Mouse (Mus musculus) embryonic facial prominence, embryonic 15.5 days (tissue): Measurements from ENCODE around the gene 1300017J02Rik. TPM values are rescaled to one million over a fixed set of nuclear protein-coding genes. Genes with fewer than 3 reads are reported as not detected.

Experiments
- ATAC-seq: fragments of 200-750 bp; cut with Nextera tagmentation; 2 replicates; pipeline ENCODE4 v1.8.0; 2017; ENCODE audit warnings: low read depth, moderate TSS enrichment; ENCODE audit not compliant: insufficient number of reproducible peaks, low FRiP score, low TSS enrichment
- H3K27ac ChIP-seq: fragments of 300-500 bp; sonication (generic); replicated peaks from 2 replicates; pipeline ENCODE4 v1.5.1; 2015; ENCODE audit warnings: mild to moderate bottlenecking, inconsistent platforms
- H3K27me3 ChIP-seq: fragments of 300-500 bp; sonication (generic); 2 replicates; pipeline ENCODE4 v1.6.1; 2015; ENCODE audit warnings: inconsistent platforms
- H3K36me3 ChIP-seq: fragments of 300-500 bp; sonication (generic); 2 replicates; pipeline ENCODE4 v1.6.1; 2015; ENCODE audit warnings: mild to moderate bottlenecking, inconsistent platforms
- H3K4me1 ChIP-seq: fragments of 300-500 bp; sonication (generic); 2 replicates; pipeline ENCODE4 v1.6.1; 2015; ENCODE audit warnings: inconsistent platforms
- H3K4me2 ChIP-seq: fragments of 300-500 bp; sonication (generic); replicated peaks from 2 replicates; pipeline ENCODE4 v1.6.1; 2015; ENCODE audit warnings: mild to moderate bottlenecking, inconsistent platforms
- H3K4me3 ChIP-seq: fragments of 300-500 bp; sonication (generic); replicated peaks from 2 replicates; pipeline ENCODE4 v1.5.1; 2015; ENCODE audit warnings: mild to moderate bottlenecking, inconsistent platforms
- H3K9ac ChIP-seq: fragments of 300-500 bp; sonication (generic); 2 replicates; pipeline ENCODE4 v1.6.1; 2015; ENCODE audit warnings: inconsistent platforms
- H3K9me3 ChIP-seq: fragments of 300-500 bp; sonication (generic); replicated peaks from 2 replicates; pipeline ENCODE4 v1.6.1; 2016; ENCODE audit warnings: inconsistent platforms
- WGBS: fragments of 180-500 bp; shearing (Covaris S2); methylation state at CpG from one replicate; pipeline ENCODE4 v1.1.7; 2015; 5-methylcytosine and 5-hydroxymethylcytosine counted together
- polyA plus RNA-seq: library from polyadenylated mRNA; unstranded; fragments of >200 nt; fragmentation: Nextera tagmentation; extraction: Ambion mirVana; gene quantifications from 2 replicates; pipeline ENCODE4 v1.2.1, GENCODE M21; 2015

The 1300017J02Rik gene
- polyA plus RNA-seq, 1 experiment from 2014 or later, result 2.4 TPM

DNA sequence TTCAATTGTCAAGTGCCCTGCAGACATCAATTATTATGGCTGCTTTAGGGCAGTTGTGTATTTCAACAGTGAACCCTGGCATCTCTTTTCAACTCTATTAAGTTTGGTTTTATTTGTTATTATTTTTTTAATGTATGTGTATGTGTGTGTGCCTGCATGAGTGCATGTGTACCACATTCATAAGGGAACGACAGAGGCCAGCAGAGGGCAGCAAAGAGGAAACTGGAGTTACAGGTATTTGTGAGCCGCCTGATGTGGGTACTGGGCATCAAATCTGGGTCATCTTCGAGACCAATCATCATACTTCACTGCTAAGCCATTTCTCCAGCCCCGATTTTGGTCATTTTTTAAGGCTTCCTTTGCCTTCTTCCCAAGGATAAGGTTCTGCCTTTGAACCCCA, 39.1 kb downstream of the 1300017J02Rik start:
- no peak overlapping the region for H3K27ac ChIP-seq
- H3K4me2 ChIP-seq, result no peak overlapping the region
- H3K9me3 ChIP-seq, result no peaks in the 10 kb centered on the region
- no peak overlapping the region for H3K4me3 ChIP-seq
- H3K4me1 ChIP-seq, result no peaks in the 10 kb centered on the region
- no peak overlapping the region for H3K9ac ChIP-seq
- H3K36me3 ChIP-seq, result no peaks in the 10 kb centered on the region
- H3K27me3 ChIP-seq, result no peaks in the 10 kb centered on the region
- 89% methylated on average over 4 of the region's 4 CpGs for WGBS
- no peak for ATAC-seq

DNA sequence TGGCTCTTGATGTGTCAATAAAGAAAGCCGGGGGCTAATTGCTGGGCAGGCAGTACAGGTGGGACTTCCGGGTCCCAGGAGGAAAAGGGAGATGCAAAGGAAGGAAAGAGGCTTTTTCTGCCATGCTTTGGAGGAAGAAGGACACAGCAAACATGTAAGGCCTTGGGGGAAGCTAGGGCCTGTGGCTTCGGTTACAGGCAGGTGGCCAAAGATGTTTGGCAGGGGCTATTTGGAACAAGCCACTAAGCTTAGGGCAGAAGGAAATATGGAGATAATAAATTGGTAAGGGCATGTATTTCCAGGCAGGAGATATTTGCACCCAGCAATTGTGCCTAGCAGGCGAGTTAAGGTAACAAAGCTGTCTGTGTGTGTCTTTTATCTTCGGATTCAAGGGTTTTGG, 52.0 kb downstream of the 1300017J02Rik start:
- ATAC-seq, result no peak
- Histone ChIP-seq H3K36me3 (no peaks in the 10 kb centered on the region), H3K4me3 (no peak overlapping the region), H3K9me3 (no peaks in the 10 kb centered on the region), H3K9ac (no peak overlapping the region), H3K4me2 (no peak overlapping the region), H3K27me3 (no peaks in the 10 kb centered on the region), H3K4me1 (no peaks in the 10 kb centered on the region), H3K27ac (no peak overlapping the region)
- WGBS, result 71% methylated on average over 5 of the region's 5 CpGs

DNA sequence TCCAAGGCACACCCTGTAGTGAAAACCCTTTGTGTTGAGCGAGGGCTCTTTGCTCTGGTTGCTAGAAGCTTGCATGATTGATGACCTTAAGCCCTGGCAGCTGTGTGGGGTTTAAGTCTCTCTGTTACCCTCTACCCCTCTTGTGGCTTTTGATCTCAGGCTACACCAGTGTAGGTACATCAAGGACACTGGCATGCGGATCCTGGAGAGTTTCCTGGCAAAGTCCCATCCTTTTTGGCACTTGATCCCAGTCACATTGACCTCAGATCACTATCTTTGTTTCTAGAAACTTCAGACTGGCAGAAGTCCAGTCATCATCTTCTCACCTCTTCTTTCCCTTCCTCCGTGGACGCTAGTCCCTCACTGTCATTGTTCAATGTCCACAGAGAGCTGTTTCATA, 56.3 kb downstream of the 1300017J02Rik start:
- no peaks in the 10 kb centered on the region for H3K9me3 ChIP-seq
- H3K36me3 ChIP-seq, result no peaks in the 10 kb centered on the region
- 58% methylated on average over 4 of the region's 4 CpGs for WGBS
- no peak overlapping the region for H3K4me3 ChIP-seq
- no peaks in the 10 kb centered on the region for H3K27me3 ChIP-seq
- no peak overlapping the region for H3K4me2 ChIP-seq
- ATAC-seq, result no peak
- H3K9ac ChIP-seq, result no peak overlapping the region
- H3K27ac ChIP-seq, result no peak overlapping the region
- H3K4me1 ChIP-seq, result no peaks in the 10 kb centered on the region

DNA sequence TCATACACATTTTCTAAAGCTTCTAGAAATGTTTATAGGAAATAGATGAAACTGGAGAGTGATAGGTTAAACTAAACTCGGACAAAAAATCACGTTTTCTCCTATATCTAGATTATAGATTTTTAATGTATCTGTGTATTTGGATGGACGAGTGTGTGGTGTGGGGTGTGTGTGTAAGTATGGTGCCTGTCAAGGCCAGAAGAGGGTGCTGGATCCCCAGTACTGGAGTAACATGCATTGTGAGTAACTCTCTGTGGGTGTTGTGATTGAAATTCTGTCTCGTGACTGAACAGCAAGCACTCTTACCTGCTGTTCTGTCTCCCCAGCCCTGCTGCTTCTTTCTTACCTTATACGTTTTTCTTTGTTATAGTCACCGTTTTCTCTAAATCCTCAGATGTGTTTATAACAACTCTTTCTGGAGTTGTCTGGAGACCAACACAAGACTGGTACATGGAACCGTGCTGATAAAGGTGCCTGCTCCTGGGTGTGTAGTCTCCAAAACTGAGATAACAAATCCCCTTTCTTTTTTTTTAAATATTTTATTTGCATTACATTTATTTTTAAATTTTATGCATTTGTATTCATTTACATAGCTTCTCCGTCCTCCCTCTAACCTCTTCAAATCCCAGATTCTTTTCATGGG, 58.2 kb downstream of the 1300017J02Rik start:
- no peaks in the 10 kb centered on the region for H3K9me3 ChIP-seq

DNA sequence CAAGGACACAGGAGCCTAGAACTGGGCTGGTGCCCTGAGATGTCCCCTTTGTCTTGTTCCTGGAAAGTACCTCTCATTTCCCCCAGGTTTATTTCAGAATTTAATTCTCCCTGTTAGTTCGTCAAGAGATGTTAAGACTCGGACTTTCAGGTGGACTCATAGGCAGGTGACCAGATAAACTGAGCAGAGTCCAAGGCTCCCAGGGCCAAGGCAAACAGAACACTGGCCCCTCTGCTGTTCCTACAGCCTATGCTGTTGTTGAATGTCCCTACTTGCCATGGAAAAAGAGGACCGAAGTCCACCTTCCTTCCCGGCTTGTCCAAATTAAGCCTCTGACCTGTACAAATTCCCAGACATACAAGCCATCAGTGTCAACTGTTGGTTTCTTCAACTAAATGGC, 61.2 kb downstream of the 1300017J02Rik start:
- H3K4me3 ChIP-seq, result no peak overlapping the region
- 86% methylated on average over 4 of the region's 4 CpGs for WGBS
- no peak for ATAC-seq

More for the DNA sequence above, 58.2 kb downstream of the 1300017J02Rik start:
- no peak for ATAC-seq
- Histone ChIP-seq H3K9ac (no peak overlapping the region), H3K27me3 (no peaks in the 10 kb centered on the region), H3K36me3 (no peaks in the 10 kb centered on the region), H3K27ac (no peak overlapping the region), H3K4me2 (no peak overlapping the region), H3K4me1 (no peaks in the 10 kb centered on the region), H3K4me3 (no peak overlapping the region)
- 78% methylated on average over 8 of the region's 8 CpGs for WGBS

DNA sequence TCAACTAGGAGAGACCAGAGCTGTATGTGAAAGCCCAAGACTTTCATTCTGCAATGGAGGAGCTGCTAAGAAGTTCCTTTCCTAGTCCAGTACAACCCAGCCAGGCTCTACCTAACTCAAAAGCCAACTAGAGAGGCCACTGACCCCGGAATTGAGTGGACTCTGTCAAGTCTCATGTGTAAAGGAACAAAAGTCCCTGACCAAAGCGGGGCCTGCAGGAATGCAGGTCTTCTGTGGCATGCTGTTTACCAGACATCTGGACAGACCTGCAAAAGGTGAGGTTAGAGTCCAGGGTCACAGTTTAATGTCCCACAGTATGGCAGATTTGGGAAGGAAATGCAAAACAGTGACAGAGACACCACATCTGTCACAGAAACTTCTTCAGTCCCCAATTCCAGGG, 63.7 kb downstream of the 1300017J02Rik start:
- Histone ChIP-seq H3K27ac (no peak overlapping the region), H3K4me2 (no peak overlapping the region), H3K36me3 (no peaks in the 10 kb centered on the region), H3K4me1 (no peaks in the 10 kb centered on the region), H3K9me3 (no peaks in the 10 kb centered on the region), H3K27me3 (no peaks in the 10 kb centered on the region), H3K9ac (no peak overlapping the region), H3K4me3 (no peak overlapping the region)
- 73% methylated on average over 2 of the region's 2 CpGs for WGBS
- no peak for ATAC-seq

More for the DNA sequence above, 61.2 kb downstream of the 1300017J02Rik start:
- H3K36me3 ChIP-seq, result no peaks in the 10 kb centered on the region
- no peaks in the 10 kb centered on the region for H3K9me3 ChIP-seq
- no peaks in the 10 kb centered on the region for H3K4me1 ChIP-seq
- no peaks in the 10 kb centered on the region for H3K27me3 ChIP-seq
- no peak overlapping the region for H3K27ac ChIP-seq
- H3K4me2 ChIP-seq, result no peak overlapping the region
- no peak overlapping the region for H3K9ac ChIP-seq

DNA sequence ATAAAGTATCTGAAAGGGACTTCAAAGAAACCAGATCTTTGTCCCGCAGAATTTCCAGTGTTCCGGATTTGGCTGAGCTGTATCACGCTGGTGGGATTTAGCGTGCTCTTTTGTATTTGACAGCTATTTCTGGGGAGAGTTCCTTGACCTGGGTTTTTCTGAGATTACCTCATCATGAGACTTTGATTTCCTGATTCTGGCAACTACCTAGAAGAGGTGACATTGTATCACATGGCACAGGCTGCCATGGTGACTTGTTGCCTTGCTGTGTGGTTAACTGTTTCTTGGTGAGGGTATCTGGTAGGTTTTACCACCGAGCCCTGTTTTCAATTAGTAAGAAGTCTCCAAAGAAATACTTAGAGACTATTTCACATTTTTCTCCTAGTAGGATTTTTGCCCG, 65.4 kb downstream of the 1300017J02Rik start:
- 76% methylated on average over 6 of the region's 6 CpGs for WGBS
- H3K9ac ChIP-seq, result no peak overlapping the region
- no peak overlapping the region for H3K4me2 ChIP-seq
- no peaks in the 10 kb centered on the region for H3K27me3 ChIP-seq
- no peak overlapping the region for H3K4me3 ChIP-seq
- H3K36me3 ChIP-seq, result no peaks in the 10 kb centered on the region
- no peak for ATAC-seq
- 0 out of 2 replicates have a peak, but pooled peaks cover 4% of the 10 kb centered on the region for H3K4me1 ChIP-seq
- H3K9me3 ChIP-seq, result no peaks in the 10 kb centered on the region
- H3K27ac ChIP-seq, result no peak overlapping the region

DNA sequence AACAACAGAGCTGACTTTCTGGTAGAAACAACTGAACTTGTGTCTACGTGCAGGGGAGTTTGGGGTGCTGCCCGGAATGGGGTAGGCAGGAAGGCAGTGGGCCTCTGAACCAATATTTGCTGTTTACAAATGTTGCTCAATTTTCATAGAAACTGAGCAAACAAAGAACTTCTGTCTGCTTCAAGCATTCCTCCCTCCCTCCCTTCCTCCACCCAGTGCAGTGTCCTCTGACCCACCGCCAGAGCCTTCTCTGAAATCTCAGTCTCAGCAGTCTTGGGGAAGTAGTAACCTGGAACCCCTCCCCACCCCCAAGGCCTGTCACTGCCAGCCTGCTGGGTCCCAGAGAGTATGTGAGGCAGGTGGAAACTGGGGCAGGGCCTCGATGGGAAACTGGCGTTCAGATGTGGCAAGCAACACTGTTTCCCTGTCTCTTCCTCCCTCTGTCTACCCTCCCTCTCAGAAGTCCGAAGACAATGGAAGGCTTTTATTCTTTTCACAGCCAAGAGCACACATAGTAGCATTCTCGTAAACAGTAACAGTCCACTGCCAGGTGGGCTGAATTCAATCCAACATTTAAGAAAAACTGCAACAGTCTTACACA, 70.2 kb downstream of the 1300017J02Rik start:
- Histone ChIP-seq H3K9me3 (no peaks in the 10 kb centered on the region), H3K4me3 (no peak overlapping the region), H3K36me3 (no peaks in the 10 kb centered on the region), H3K9ac (no peak overlapping the region), H3K4me2 (no peak overlapping the region), H3K27me3 (no peaks in the 10 kb centered on the region), H3K27ac (peak overlapping the region; percentile 60), H3K4me1 (peaks cover 16% of the 10 kb centered on the region; the same call in 1 of the 2 replicates)
- WGBS, result 47% methylated on average over 7 of the region's 7 CpGs
- ATAC-seq, result peak; percentile 58; the same call in 1 of the 2 replicates

DNA sequence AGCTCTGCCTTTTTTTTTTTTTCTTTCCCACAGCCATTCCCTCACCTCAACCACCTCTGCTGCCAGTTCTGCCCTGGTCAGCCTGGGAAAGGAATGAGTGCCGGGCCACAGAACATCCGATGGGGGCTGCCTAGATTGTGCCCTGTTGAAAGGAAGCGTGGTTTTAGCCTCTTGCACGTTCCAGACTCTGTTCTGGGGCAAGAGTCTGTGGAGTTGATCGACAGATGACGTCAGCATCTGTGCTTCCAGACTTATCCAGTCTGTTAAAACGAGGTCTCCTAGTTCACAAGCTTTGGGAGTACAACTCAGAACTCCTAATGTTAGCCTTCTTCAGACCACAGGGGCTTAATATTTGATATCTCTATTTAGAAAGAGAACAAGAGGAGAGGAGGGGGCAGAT, 70.8 kb downstream of the 1300017J02Rik start:
- no peak overlapping the region for H3K4me3 ChIP-seq
- no peaks in the 10 kb centered on the region for H3K36me3 ChIP-seq
- no peaks in the 10 kb centered on the region for H3K9me3 ChIP-seq
- H3K4me1 ChIP-seq, result peaks cover 16% of the 10 kb centered on the region; the same call in 1 of the 2 replicates
- H3K4me2 ChIP-seq, result no peak overlapping the region
- ATAC-seq, result no peak
- no peaks in the 10 kb centered on the region for H3K27me3 ChIP-seq
- WGBS, result 60% methylated on average over 7 of the region's 7 CpGs
- H3K9ac ChIP-seq, result no peak overlapping the region
- H3K27ac ChIP-seq, result peak overlapping the region; percentile 60

DNA sequence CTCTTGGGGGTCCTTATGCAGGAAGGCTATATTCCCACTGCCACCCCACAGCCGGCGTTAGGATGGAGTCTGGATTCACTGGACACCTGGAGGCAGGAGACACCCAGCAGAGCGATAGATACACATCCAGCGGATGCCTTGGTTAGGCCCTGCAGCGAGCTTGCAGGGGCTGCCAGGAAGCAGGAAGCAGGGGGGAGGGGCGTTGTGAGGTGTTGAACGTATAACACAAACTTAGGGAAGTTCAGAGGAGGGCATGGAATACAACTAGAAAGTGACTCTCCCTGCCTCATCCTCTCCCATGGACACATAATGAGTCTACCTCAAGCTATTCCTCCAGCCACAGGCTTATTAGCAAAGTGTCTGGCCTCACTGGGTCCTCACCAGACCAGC, 71.9 kb downstream of the 1300017J02Rik start:
- Histone ChIP-seq H3K4me1 (peaks cover 16% of the 10 kb centered on the region; the same call in 1 of the 2 replicates), H3K27me3 (no peaks in the 10 kb centered on the region), H3K36me3 (no peaks in the 10 kb centered on the region), H3K27ac (no peak overlapping the region), H3K9me3 (no peaks in the 10 kb centered on the region), H3K9ac (no peak overlapping the region), H3K4me3 (no peak overlapping the region), H3K4me2 (no peak overlapping the region)
- no peak for ATAC-seq
- 60% methylated on average over 7 of the region's 7 CpGs for WGBS

DNA sequence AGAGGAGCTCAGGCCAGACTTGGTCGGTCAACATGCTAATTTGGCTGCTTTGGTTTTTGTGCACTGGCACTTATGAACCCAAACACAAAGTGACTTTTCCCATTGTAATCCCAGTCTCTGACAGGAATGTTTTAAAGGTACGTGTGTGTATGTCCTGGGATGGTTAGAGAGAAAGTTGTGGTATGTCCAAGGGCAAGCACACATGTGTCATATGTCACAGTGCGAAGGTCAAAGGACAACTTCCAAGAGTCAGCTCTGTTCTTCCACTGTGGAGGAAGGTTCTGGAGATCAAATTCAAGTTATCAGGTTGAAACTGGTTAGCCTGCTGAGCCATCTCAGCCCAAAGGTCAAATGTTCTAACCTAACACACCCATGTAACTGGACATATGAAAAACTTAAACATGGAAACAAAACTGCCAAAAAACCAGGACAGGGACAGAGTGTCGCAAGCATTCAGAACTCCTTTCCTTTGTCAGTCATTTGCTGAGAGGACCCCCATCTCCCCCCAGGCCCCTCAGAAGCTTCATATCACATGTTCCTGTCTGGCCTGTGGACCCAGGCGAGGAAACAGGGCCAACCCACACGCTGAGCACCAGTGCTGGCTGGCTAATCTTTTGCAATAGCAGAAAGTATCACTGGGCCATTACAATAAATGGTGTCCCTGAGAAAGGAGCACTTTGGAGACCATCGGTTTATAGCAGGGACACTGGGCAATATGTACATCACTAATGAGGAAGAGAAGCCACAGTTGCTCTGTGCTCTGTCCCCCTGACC, 72.5 kb downstream of the 1300017J02Rik start:
- H3K9me3 ChIP-seq, result no peaks in the 10 kb centered on the region
- WGBS, result 88% methylated on average over 7 of the region's 7 CpGs
- H3K4me3 ChIP-seq, result no peak overlapping the region
- H3K4me2 ChIP-seq, result no peak overlapping the region
- H3K27me3 ChIP-seq, result no peaks in the 10 kb centered on the region
- H3K36me3 ChIP-seq, result no peaks in the 10 kb centered on the region
- ATAC-seq, result no peak
- peaks cover 16% of the 10 kb centered on the region; the same call in 1 of the 2 replicates for H3K4me1 ChIP-seq
- no peak overlapping the region for H3K27ac ChIP-seq
- no peak overlapping the region for H3K9ac ChIP-seq
